Mouse (Mus musculus): ENCODE results near the gene Enpep. TPM values are rescaled to one million over a fixed set of nuclear protein-coding genes. Genes with fewer than 3 reads are reported as not detected.

Gene Enpep
- polyA plus RNA-seq (2015; fragmentation: Nextera tagmentation; extraction: Ambion mirVana): 1.8 and 1.9 TPM in 2 replicates

- no peaks in the 10 kb centered on the region for H3K9me3 ChIP-seq
- H3K27ac ChIP-seq: no peak within 1 kb of the TSS
- 68% methylated on average over 13 of the region's 13 CpGs for WGBS
- no peak for ATAC-seq (replicated peaks)
- no peak within 1 kb of the TSS for H3K4me2 ChIP-seq
- no peaks in the 10 kb centered on the region for H3K27me3 ChIP-seq (replicated peaks)
- no peak within 1 kb of the TSS for H3K9ac ChIP-seq
- H3K4me1 ChIP-seq: no peaks in the 10 kb centered on the region
- H3K4me3 ChIP-seq: no peak within 1 kb of the TSS
- no peaks in the 10 kb centered on the region for H3K36me3 ChIP-seq (replicated peaks)
Measured at GRCm38 (mm10) chr3:129332586-129332985, at the start of gene Enpep. Gene Enpep, minus strand, starts transcription at chr3:129332720.

- Histone ChIP-seq H3K36me3 (replicated peaks) (no peaks in the 10 kb centered on the region), H3K9ac (no peak overlapping the region), H3K4me1 (no peaks in the 10 kb centered on the region), H3K4me2 (no peak overlapping the region), H3K4me3 (no peak overlapping the region), H3K27ac (no peak overlapping the region), H3K9me3 (no peaks in the 10 kb centered on the region), H3K27me3 (replicated peaks) (no peaks in the 10 kb centered on the region)
- ATAC-seq (replicated peaks): no peak
- 85% methylated on average over 3 of the region's 3 CpGs for WGBS
Measured at GRCm38 (mm10) chr3:129379109-129379508, 46.6 kb upstream of the Enpep start.

GRCm38 (mm10) chr3:129375087-129375486, 42.6 kb upstream of the Enpep start:
- Histone ChIP-seq H3K9ac (no peak overlapping the region), H3K9me3 (no peaks in the 10 kb centered on the region), H3K27me3 (replicated peaks) (no peaks in the 10 kb centered on the region), H3K27ac (no peak overlapping the region), H3K4me3 (no peak overlapping the region), H3K4me2 (no peak overlapping the region), H3K4me1 (no peaks in the 10 kb centered on the region), H3K36me3 (replicated peaks) (no peaks in the 10 kb centered on the region)
- ATAC-seq (replicated peaks): no peak
- 92% methylated on average over 3 of the region's 3 CpGs for WGBS

- Histone ChIP-seq H3K27me3 (replicated peaks) (no peaks in the 10 kb centered on the region), H3K9me3 (no peaks in the 10 kb centered on the region), H3K4me2 (no peak overlapping the region), H3K9ac (no peak overlapping the region), H3K4me3 (no peak overlapping the region), H3K36me3 (replicated peaks) (no peaks in the 10 kb centered on the region), H3K4me1 (no peaks in the 10 kb centered on the region), H3K27ac (no peak overlapping the region)
- ATAC-seq (replicated peaks): no peak
- 38% methylated on average over 2 of the region's 2 CpGs for WGBS
Measured at GRCm38 (mm10) chr3:129373108-129373507, 40.6 kb upstream of the Enpep start.

- Histone ChIP-seq H3K9me3 (no peaks in the 10 kb centered on the region), H3K36me3 (replicated peaks) (no peaks in the 10 kb centered on the region), H3K27me3 (replicated peaks) (no peaks in the 10 kb centered on the region), H3K4me3 (no peak overlapping the region), H3K9ac (no peak overlapping the region), H3K4me2 (no peak overlapping the region), H3K4me1 (no peaks in the 10 kb centered on the region), H3K27ac (no peak overlapping the region)
- ATAC-seq (replicated peaks): no peak
- WGBS: 88% methylated on average over 3 of the region's 3 CpGs
Measured at GRCm38 (mm10) chr3:129369491-129369890, 37.0 kb upstream of the Enpep start.

GRCm38 (mm10) chr3:129365919-129366318, 33.4 kb upstream of the Enpep start:
- Histone ChIP-seq H3K9me3 (no peaks in the 10 kb centered on the region), H3K9ac (no peak overlapping the region), H3K4me3 (no peak overlapping the region), H3K36me3 (replicated peaks) (no peaks in the 10 kb centered on the region), H3K27ac (no peak overlapping the region), H3K4me1 (no peaks in the 10 kb centered on the region), H3K27me3 (replicated peaks) (no peaks in the 10 kb centered on the region), H3K4me2 (no peak overlapping the region)
- WGBS: 47% methylated on average over 1 of the region's 1 CpGs
- ATAC-seq (replicated peaks): no peak

GRCm38 (mm10) chr3:129364818-129365390, 32.4 kb upstream of the Enpep start:
- H3K9ac ChIP-seq: no peak overlapping the region

GRCm38 (mm10) chr3:129363426-129363825, 30.9 kb upstream of the Enpep start:
- H3K9ac ChIP-seq: no peak overlapping the region
- no peaks in the 10 kb centered on the region for H3K4me1 ChIP-seq
- H3K4me3 ChIP-seq: no peak overlapping the region
- no peak overlapping the region for H3K27ac ChIP-seq
- H3K4me2 ChIP-seq: no peak overlapping the region
- 90% methylated on average over 1 of the region's 1 CpGs for WGBS
- H3K9me3 ChIP-seq: no peaks in the 10 kb centered on the region
- H3K27me3 ChIP-seq (replicated peaks): no peaks in the 10 kb centered on the region
- no peaks in the 10 kb centered on the region for H3K36me3 ChIP-seq (replicated peaks)
- ATAC-seq (replicated peaks): no peak

More at GRCm38 (mm10) chr3:129364818-129365390, 32.4 kb upstream of the Enpep start:
- no peak overlapping the region for H3K4me3 ChIP-seq
- no peak overlapping the region for H3K27ac ChIP-seq
- no peaks in the 10 kb centered on the region for H3K36me3 ChIP-seq (replicated peaks)
- no peaks in the 10 kb centered on the region for H3K9me3 ChIP-seq
- 84% methylated on average over 2 of the region's 2 CpGs for WGBS
- no peaks in the 10 kb centered on the region for H3K27me3 ChIP-seq (replicated peaks)
- H3K4me1 ChIP-seq: no peaks in the 10 kb centered on the region
- ATAC-seq (replicated peaks): 0 out of 2 replicates have a peak, but pooled peaks have one; percentile 48
- no peak overlapping the region for H3K4me2 ChIP-seq

GRCm38 (mm10) chr3:129358115-129358514, 25.6 kb upstream of the Enpep start:
- ATAC-seq (replicated peaks): no peak
- H3K4me2 ChIP-seq: no peak overlapping the region
- 90% methylated on average over 2 of the region's 2 CpGs for WGBS

GRCm38 (mm10) chr3:129353901-129354300, 21.4 kb upstream of the Enpep start:
- WGBS: 81% methylated on average over 4 of the region's 4 CpGs
- H3K36me3 ChIP-seq (replicated peaks): no peaks in the 10 kb centered on the region
- no peaks in the 10 kb centered on the region for H3K4me1 ChIP-seq
- no peaks in the 10 kb centered on the region for H3K9me3 ChIP-seq
- H3K4me2 ChIP-seq: no peak overlapping the region
- no peak overlapping the region for H3K9ac ChIP-seq
- H3K27ac ChIP-seq: no peak overlapping the region
- H3K27me3 ChIP-seq (replicated peaks): no peaks in the 10 kb centered on the region
- H3K4me3 ChIP-seq: no peak overlapping the region
- no peak for ATAC-seq (replicated peaks)

More at GRCm38 (mm10) chr3:129358115-129358514, 25.6 kb upstream of the Enpep start:
- no peak overlapping the region for H3K9ac ChIP-seq
- H3K36me3 ChIP-seq (replicated peaks): no peaks in the 10 kb centered on the region
- H3K4me3 ChIP-seq: no peak overlapping the region
- no peaks in the 10 kb centered on the region for H3K4me1 ChIP-seq
- H3K27me3 ChIP-seq (replicated peaks): no peaks in the 10 kb centered on the region
- H3K27ac ChIP-seq: no peak overlapping the region
- no peaks in the 10 kb centered on the region for H3K9me3 ChIP-seq

GRCm38 (mm10) chr3:129351320-129351877, 18.9 kb upstream of the Enpep start:
- Histone ChIP-seq H3K4me2 (no peak overlapping the region), H3K36me3 (replicated peaks) (no peaks in the 10 kb centered on the region), H3K9me3 (no peaks in the 10 kb centered on the region), H3K27ac (no peak overlapping the region), H3K4me1 (no peaks in the 10 kb centered on the region), H3K9ac (no peak overlapping the region), H3K27me3 (replicated peaks) (no peaks in the 10 kb centered on the region), H3K4me3 (no peak overlapping the region)
- 79% methylated on average over 11 of the region's 11 CpGs for WGBS
- no peak for ATAC-seq (replicated peaks)

- H3K9me3 ChIP-seq: no peaks in the 10 kb centered on the region
- H3K27ac ChIP-seq: no peak overlapping the region
- no peaks in the 10 kb centered on the region for H3K4me1 ChIP-seq
- H3K36me3 ChIP-seq (replicated peaks): no peaks in the 10 kb centered on the region
- WGBS: 89% methylated on average over 10 of the region's 10 CpGs
- H3K27me3 ChIP-seq (replicated peaks): no peaks in the 10 kb centered on the region
- no peak overlapping the region for H3K4me2 ChIP-seq
- no peak overlapping the region for H3K9ac ChIP-seq
- ATAC-seq (replicated peaks): no peak
- H3K4me3 ChIP-seq: no peak overlapping the region
Measured at GRCm38 (mm10) chr3:129347277-129347676, 14.8 kb upstream of the Enpep start.

GRCm38 (mm10) chr3:129342767-129343166, 10.2 kb upstream of the Enpep start:
- H3K9me3 ChIP-seq: 0 out of 2 replicates have a peak, but pooled peaks cover 3% of the 10 kb centered on the region
- no peaks in the 10 kb centered on the region for H3K27me3 ChIP-seq (replicated peaks)
- ATAC-seq (replicated peaks): no peak
- 93% methylated on average over 1 of the region's 1 CpGs for WGBS
- no peak overlapping the region for H3K4me3 ChIP-seq
- no peaks in the 10 kb centered on the region for H3K36me3 ChIP-seq (replicated peaks)
- H3K4me1 ChIP-seq: no peaks in the 10 kb centered on the region
- no peak overlapping the region for H3K4me2 ChIP-seq
- no peak overlapping the region for H3K27ac ChIP-seq
- no peak overlapping the region for H3K9ac ChIP-seq
